Mouse (Mus musculus): ENCODE measurements at regions not wholly inside any gene's neighbourhood (a gene's known extent, or its start where the extent isn't known, plus 50 kb on each side); places are given as distances from the start of the nearest gene placed in this dataset.

- peak; percentile 17 to 48 for DNase-seq
These were observed 177.3 kb downstream of the Ttc8 start for GRCm38 (mm10) chr12:99097618-99098066.

- no peak for DNase-seq
These were observed 179.5 kb downstream of the Ttc8 start for GRCm38 (mm10) chr12:99099881-99100280.

GRCm38 (mm10) chr12:99108616-99109015 is 188.2 kb downstream of the Ttc8 start:
- DNase-seq, result peak in 1 of 2 experiments; percentile 4

GRCm38 (mm10) chr12:99113781-99114180 is 193.4 kb downstream of the Ttc8 start:
- DNase-seq, result no peak

DNA sequence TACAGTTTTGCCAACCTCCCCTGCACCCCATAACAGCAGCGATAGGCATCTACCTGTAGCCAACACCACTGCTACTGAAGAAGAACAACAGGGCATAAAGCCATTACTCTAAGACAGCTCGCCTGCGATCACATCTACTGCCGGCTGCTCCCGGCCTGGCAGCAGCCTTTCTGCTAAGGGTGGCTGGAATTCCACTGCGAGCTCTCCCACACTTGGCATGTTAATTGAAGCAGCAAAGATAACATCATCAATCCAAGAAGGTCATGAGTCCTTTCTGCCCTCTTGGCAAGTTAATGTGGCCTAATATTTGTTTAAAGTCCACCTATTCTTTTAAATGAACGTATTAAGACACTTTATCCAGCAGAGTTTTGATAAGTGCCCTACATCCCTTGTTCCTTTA is 196.1 kb downstream of the Ttc8 start:
- peak in 1 of 2 experiments; percentile 12 for DNase-seq

- no peak for DNase-seq
These were observed 198.2 kb downstream of the Ttc8 start for GRCm38 (mm10) chr12:99118381-99119115.

DNA sequence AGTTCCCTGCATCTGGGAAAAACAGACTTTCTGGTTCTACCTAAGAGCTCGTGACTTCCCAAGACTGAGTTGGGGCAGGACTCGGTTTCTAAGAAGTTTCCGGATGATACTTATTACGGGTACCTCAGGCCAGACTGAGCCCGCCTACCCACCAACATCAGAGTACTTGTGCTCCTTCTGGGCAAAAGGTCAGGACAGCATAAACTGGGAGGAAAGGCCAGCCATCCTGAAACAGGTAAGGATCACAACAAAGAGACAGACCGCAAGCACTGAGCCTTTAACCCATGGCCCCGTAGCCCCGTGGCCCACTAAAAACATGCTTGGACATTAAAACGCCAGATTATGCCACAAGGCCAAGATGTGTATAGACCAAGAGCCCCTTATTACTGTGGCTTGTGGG is 199.6 kb downstream of the Ttc8 start:
- no peak for DNase-seq

DNA sequence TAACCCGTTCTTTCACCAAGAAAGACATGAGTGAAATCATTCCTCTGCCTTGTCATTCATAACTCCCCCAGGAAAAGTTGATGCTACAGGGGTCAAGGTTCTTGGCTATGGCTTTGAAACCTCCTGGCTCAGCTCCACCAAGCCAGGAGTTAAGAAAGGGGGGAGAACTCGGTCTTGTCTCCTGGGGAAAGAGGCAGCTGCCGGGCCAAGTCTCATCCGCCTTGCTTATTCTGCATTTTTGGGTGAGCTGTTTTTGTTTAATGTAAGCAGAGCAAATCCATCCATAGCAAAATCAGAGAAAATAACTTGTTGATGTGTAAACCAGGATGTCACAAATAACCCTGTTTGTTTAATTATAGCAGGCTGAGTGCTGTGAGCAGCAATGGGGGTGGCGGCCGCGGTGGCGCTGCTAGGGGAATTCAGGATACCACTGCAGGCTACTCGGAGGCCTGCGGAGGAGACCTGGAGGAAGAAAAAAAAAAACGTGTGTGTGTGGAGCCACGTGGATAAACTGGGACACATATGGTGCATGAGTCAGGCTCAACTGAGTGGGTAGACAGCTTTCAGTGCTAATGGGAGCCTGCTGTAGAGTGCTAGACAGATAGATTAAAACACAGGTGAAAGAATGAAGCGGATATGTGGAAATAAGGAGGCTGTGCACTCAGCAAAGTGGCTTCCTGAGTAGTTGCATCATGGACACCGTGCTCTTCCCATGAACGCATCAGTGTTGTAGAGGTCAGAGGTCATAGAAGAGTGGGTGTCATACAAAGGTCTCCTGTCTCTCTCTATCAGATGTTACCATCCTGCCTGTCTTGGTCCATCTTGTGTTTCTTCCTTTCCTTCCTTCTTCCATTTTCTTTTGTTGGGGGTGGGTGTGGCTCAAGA is 203.5 kb downstream of the Ttc8 start:
- peak; percentile 10 to 24 for DNase-seq

- DNase-seq, result no peak
These were observed 205.8 kb downstream of the Ttc8 start for GRCm38 (mm10) chr12:99126129-99126528.

All from kidney, postnatal 36 days (tissue).